Mouse (Mus musculus) heart, adult 18-20 months (tissue): ENCODE measurements at regions not wholly inside any gene's neighbourhood (a gene's known extent, or its start where the extent isn't known, plus 50 kb on each side); places are given as distances from the start of the nearest gene placed in this dataset.

ENCODE experiments used
- DNase-seq, 2 experiments: peaks; one replicate each; pipeline ENCODE4 v3.0.0; 2021 to 2022; ENCODE audit warnings: mixed read lengths in 1 of 2

GRCm38 (mm10) chr9:61673575-61674203, 240.7 kb downstream of the Rplp1 start:
- no peak for DNase-seq

- no peak for DNase-seq
Observed at GRCm38 (mm10) chr9:61670986-61671385, 243.4 kb downstream of the Rplp1 start.

- DNase-seq: peak; percentile 41 to 69
Observed at GRCm38 (mm10) chr9:61669729-61670520, 244.4 kb downstream of the Rplp1 start.

- DNase-seq: no peak
Observed at GRCm38 (mm10) chr9:61668723-61669122, 245.6 kb downstream of the Rplp1 start.

GRCm38 (mm10) chr9:61668157-61668697, 246.1 kb downstream of the Rplp1 start:
- DNase-seq: no peak

- no peak for DNase-seq
Observed at GRCm38 (mm10) chr9:61667453-61668074, 246.8 kb downstream of the Rplp1 start.

- no peak for DNase-seq
Observed at GRCm38 (mm10) chr9:61666761-61667332, 247.5 kb downstream of the Rplp1 start.

GRCm38 (mm10) chr9:61666118-61666517, 248.2 kb downstream of the Rplp1 start:
- peak in 1 of 2 experiments; percentile 34 for DNase-seq

GRCm38 (mm10) chr9:61665254-61665653, 249.1 kb downstream of the Rplp1 start:
- DNase-seq: no peak

GRCm38 (mm10) chr9:61664000-61664622, 250.2 kb downstream of the Rplp1 start:
- no peak for DNase-seq

- DNase-seq: peak in 1 of 2 experiments; percentile 16
Observed at GRCm38 (mm10) chr9:61662055-61663028, 252.0 kb downstream of the Rplp1 start.

- DNase-seq: no peak
Observed at GRCm38 (mm10) chr9:61660191-61660590, 254.2 kb downstream of the Rplp1 start.

GRCm38 (mm10) chr9:61657996-61658395, 256.3 kb downstream of the Rplp1 start:
- peak in 1 of 2 experiments; percentile 59 for DNase-seq

- DNase-seq: peak; percentile 88 to 93
Observed at GRCm38 (mm10) chr9:61655433-61655981, 258.8 kb downstream of the Rplp1 start.

GRCm38 (mm10) chr9:61645661-61646425, 268.5 kb downstream of the Rplp1 start:
- peak; percentile 41 to 48 for DNase-seq

- peak in 1 of 2 experiments; percentile 25 for DNase-seq
Observed at GRCm38 (mm10) chr9:61640739-61641138, 268.6 kb downstream of the Tle3 start.

- DNase-seq: peak in 1 of 2 experiments; percentile 9
Observed at GRCm38 (mm10) chr9:61638908-61639307, 266.7 kb downstream of the Tle3 start.

- no peak for DNase-seq
Observed at GRCm38 (mm10) chr9:61633936-61634335, 261.8 kb downstream of the Tle3 start.

- DNase-seq: no peak
Observed at GRCm38 (mm10) chr9:61632602-61633001, 260.4 kb downstream of the Tle3 start.

- DNase-seq: no peak
Observed at GRCm38 (mm10) chr9:61631097-61631496, 258.9 kb downstream of the Tle3 start.
